Mouse (Mus musculus) heart, embryonic 14.5 days (tissue): ENCODE measurements at regions not wholly inside any gene's neighbourhood (a gene's known extent, or its start where the extent isn't known, plus 50 kb on each side); places are given as distances from the start of the nearest gene placed in this dataset.

Experiments
- ATAC-seq: fragments of 200-750 bp; cut with Nextera tagmentation; 2 replicates; pipeline ENCODE4 v1.8.0; 2017; ENCODE audit warnings: low read depth, moderate TSS enrichment; ENCODE audit not compliant: insufficient number of reproducible peaks, insufficient read depth, low FRiP score
- H3K27ac ChIP-seq, 2 experiments: fragments of 200-500 bp in 1 of 2; fragments of 300-500 bp in 1 of 2; sonication (generic) in 1 of 2; replicated peaks in 1 of 2; 2 replicates each; pipeline ENCODE4 v1.5.1; 2012 to 2014; ENCODE audit warnings: low read depth in 2 of 2, low read length in 2 of 2, control low read depth in 1 of 2, mild to moderate bottlenecking in 1 of 2, mixed read lengths in 1 of 2; ENCODE audit not compliant: control insufficient read depth in 1 of 2, insufficient read depth in 1 of 2
- H3K27me3 ChIP-seq: fragments of 300-500 bp; sonication (generic); 2 replicates; pipeline ENCODE4 v1.6.1; 2014; ENCODE audit warnings: mild to moderate bottlenecking, low read length, control low read depth; ENCODE audit not compliant: control insufficient read depth, insufficient read depth
- H3K36me3 ChIP-seq: fragments of 300-500 bp; sonication (generic); 2 replicates; pipeline ENCODE4 v1.6.1; 2014; ENCODE audit warnings: mild to moderate bottlenecking, control low read depth, low read length, mixed read lengths; ENCODE audit not compliant: control insufficient read depth, insufficient read depth
- H3K4me1 ChIP-seq, 2 experiments: fragments of 200-500 bp in 1 of 2; fragments of 300-500 bp in 1 of 2; sonication (generic) in 1 of 2; 2 replicates each; pipeline ENCODE4 v1.6.1; 2012 to 2014; ENCODE audit warnings: low read length in 2 of 2, control low read depth in 1 of 2, mixed read lengths in 1 of 2; ENCODE audit not compliant: control insufficient read depth in 2 of 2, insufficient read depth in 2 of 2
- H3K4me2 ChIP-seq: fragments of 300-500 bp; sonication (generic); 2 replicates; pipeline ENCODE4 v1.6.1; 2014; ENCODE audit warnings: mild to moderate bottlenecking, low read length
- H3K4me3 ChIP-seq, 2 experiments: fragments of 200-500 bp in 1 of 2; fragments of 300-500 bp in 1 of 2; sonication (generic) in 1 of 2; 2 replicates each; pipeline ENCODE4 v1.5.1; 2012 to 2014; ENCODE audit warnings: low read length in 2 of 2, mild to moderate bottlenecking in 2 of 2, control low read depth in 1 of 2, low read depth in 1 of 2, moderate library complexity in 1 of 2; ENCODE audit not compliant: control insufficient read depth in 1 of 2, insufficient read depth in 1 of 2
- H3K9ac ChIP-seq: fragments of 300-500 bp; sonication (generic); 2 replicates; pipeline ENCODE4 v1.6.1; 2014; ENCODE audit warnings: mild to moderate bottlenecking, low read length
- H3K9me3 ChIP-seq: fragments of 300-500 bp; sonication (generic); 2 replicates; pipeline ENCODE4 v1.6.1; 2016; ENCODE audit warnings: low read length, control low read depth; ENCODE audit not compliant: control insufficient read depth
- WGBS: fragments of 180-500 bp; shearing (Covaris S2); extraction: QIAGEN DNeasy Blood & Tissue Kit; methylation state at CpG from one replicate; pipeline ENCODE4 v1.1.7; 2014; 5-methylcytosine and 5-hydroxymethylcytosine counted together

- Histone ChIP-seq H3K9me3 (no peaks in the 10 kb centered on the region), H3K9ac (no peak overlapping the region), H3K27me3 (no peaks in the 10 kb centered on the region), H3K4me3 (no peak overlapping the region), H3K27ac (no peak overlapping the region), H3K4me2 (no peak overlapping the region), H3K36me3 (no peaks in the 10 kb centered on the region), H3K4me1 (no peaks in the 10 kb centered on the region)
- WGBS, result 63% methylated on average over 4 of the region's 4 CpGs
- ATAC-seq, result no peak
Observed at GRCm38 (mm10) chr13:26080302-26080701, 689.7 kb downstream of the Hdgfl1 start.

- H3K4me1 ChIP-seq, result no peaks in the 10 kb centered on the region
- no peak overlapping the region for H3K4me3 ChIP-seq
- no peak overlapping the region for H3K4me2 ChIP-seq
- no peaks in the 10 kb centered on the region for H3K36me3 ChIP-seq
- H3K9ac ChIP-seq, result no peak overlapping the region
- H3K27me3 ChIP-seq, result no peaks in the 10 kb centered on the region
- H3K9me3 ChIP-seq, result no peaks in the 10 kb centered on the region
- no peak overlapping the region for H3K27ac ChIP-seq
- WGBS, result 84% methylated on average over 1 of the region's 1 CpGs
- ATAC-seq, result no peak
Observed at GRCm38 (mm10) chr13:26079362-26079761, 690.6 kb downstream of the Hdgfl1 start.

GRCm38 (mm10) chr13:26061322-26061721 lies 708.6 kb downstream of the Hdgfl1 start:
- no peaks in the 10 kb centered on the region for H3K4me1 ChIP-seq
- no peaks in the 10 kb centered on the region for H3K36me3 ChIP-seq
- H3K27ac ChIP-seq, result no peak overlapping the region
- H3K4me2 ChIP-seq, result no peak overlapping the region
- H3K27me3 ChIP-seq, result no peaks in the 10 kb centered on the region
- WGBS, result 33% methylated on average over 2 of the region's 2 CpGs
- H3K9me3 ChIP-seq, result no peaks in the 10 kb centered on the region
- ATAC-seq, result no peak
- H3K4me3 ChIP-seq, result no peak overlapping the region
- H3K9ac ChIP-seq, result no peak overlapping the region

- no peaks in the 10 kb centered on the region for H3K4me1 ChIP-seq
- no peaks in the 10 kb centered on the region for H3K9me3 ChIP-seq
- H3K4me3 ChIP-seq, result no peak overlapping the region
- no peak overlapping the region for H3K9ac ChIP-seq
- H3K4me2 ChIP-seq, result no peak overlapping the region
- no peak overlapping the region for H3K27ac ChIP-seq
- H3K27me3 ChIP-seq, result no peaks in the 10 kb centered on the region
- no peaks in the 10 kb centered on the region for H3K36me3 ChIP-seq
- ATAC-seq, result no peak
Observed at GRCm38 (mm10) chr13:26037699-26038098, 732.3 kb downstream of the Hdgfl1 start.

GRCm38 (mm10) chr13:26026386-26026785 lies 743.6 kb downstream of the Hdgfl1 start:
- no peak overlapping the region for H3K27ac ChIP-seq
- no peaks in the 10 kb centered on the region for H3K9me3 ChIP-seq
- no peak overlapping the region for H3K4me3 ChIP-seq
- no peak overlapping the region for H3K9ac ChIP-seq
- ATAC-seq, result no peak
- no peaks in the 10 kb centered on the region for H3K27me3 ChIP-seq
- H3K36me3 ChIP-seq, result no peaks in the 10 kb centered on the region
- 77% methylated on average over 3 of the region's 3 CpGs for WGBS
- no peak overlapping the region for H3K4me2 ChIP-seq
- no peaks in the 10 kb centered on the region for H3K4me1 ChIP-seq

- H3K4me3 ChIP-seq, result no peak overlapping the region
- H3K4me2 ChIP-seq, result no peak overlapping the region
- H3K27me3 ChIP-seq, result no peaks in the 10 kb centered on the region
- no peaks in the 10 kb centered on the region for H3K4me1 ChIP-seq
- H3K36me3 ChIP-seq, result no peaks in the 10 kb centered on the region
- ATAC-seq, result no peak
- H3K9me3 ChIP-seq, result no peaks in the 10 kb centered on the region
- H3K9ac ChIP-seq, result no peak overlapping the region
- H3K27ac ChIP-seq, result no peak overlapping the region
Observed at GRCm38 (mm10) chr13:26024696-26025095, 745.3 kb downstream of the Hdgfl1 start.

- Histone ChIP-seq H3K4me2 (no peak overlapping the region), H3K4me3 (no peak overlapping the region), H3K9ac (no peak overlapping the region), H3K36me3 (no peaks in the 10 kb centered on the region), H3K27ac (no peak overlapping the region), H3K9me3 (no peaks in the 10 kb centered on the region), H3K4me1 (no peaks in the 10 kb centered on the region), H3K27me3 (no peaks in the 10 kb centered on the region)
- 81% methylated on average over 2 of the region's 2 CpGs for WGBS
- no peak for ATAC-seq
Observed at GRCm38 (mm10) chr13:26020491-26020890, 749.5 kb downstream of the Hdgfl1 start.

- no peak overlapping the region for H3K4me3 ChIP-seq
Observed at GRCm38 (mm10) chr13:26009131-26009530, 738.8 kb upstream of the Nrsn1 start.

More at GRCm38 (mm10) chr13:26009131-26009530, 738.8 kb upstream of the Nrsn1 start:
- ATAC-seq, result no peak
- Histone ChIP-seq H3K4me1 (0 out of 4 replicates have a peak, but pooled peaks cover 0 to 5% of the 10 kb centered on the region in 2 experiments), H3K27ac (no peak overlapping the region), H3K9ac (no peak overlapping the region), H3K36me3 (no peaks in the 10 kb centered on the region), H3K4me2 (no peak overlapping the region), H3K9me3 (no peaks in the 10 kb centered on the region), H3K27me3 (no peaks in the 10 kb centered on the region)
- WGBS, result 50% methylated on average over 1 of the region's 1 CpGs
